Mouse (Mus musculus): ENCODE measurements around the gene Fam13a.

Fam13a gene

DNA sequence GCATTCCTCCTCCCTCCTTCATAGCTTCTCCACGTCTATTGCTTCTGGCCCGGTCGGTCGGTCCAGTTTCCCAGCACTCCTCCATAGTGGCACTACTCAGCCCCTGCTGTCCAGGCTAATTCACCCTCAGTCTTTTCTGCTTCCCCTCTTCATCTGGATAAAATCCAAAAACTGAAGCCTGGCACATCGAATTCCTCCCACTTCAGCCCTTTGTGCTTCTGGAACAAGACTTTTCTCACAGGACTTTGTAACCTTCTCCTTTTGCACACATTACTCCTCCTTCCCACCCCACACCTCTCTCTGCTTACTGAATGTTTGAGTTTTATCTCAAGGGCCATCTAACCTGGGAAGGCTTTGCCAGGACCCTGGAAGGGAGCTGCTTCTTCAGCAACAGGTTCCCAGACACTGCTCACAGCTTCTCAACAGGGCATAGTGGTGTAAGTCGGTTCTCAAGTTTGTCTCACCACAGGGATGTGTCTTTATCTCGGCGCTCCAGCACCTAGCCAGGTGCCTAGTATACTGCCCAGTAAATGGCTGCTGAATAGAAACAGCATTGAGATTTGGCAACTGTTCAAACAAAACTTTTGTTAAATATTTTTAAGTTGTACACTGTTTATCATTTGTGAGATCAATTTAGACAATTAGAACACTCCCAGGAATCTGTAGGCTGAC lies 10.1 kb downstream of the Fam13a start:
- CTCF ChIA-PET = no interaction called here
- POLR2A ChIA-PET = interaction anchor here in 1 of 4 experiments (0.6 kb wide), 1 partner anchor 281 kb away, joined by 4 read pairs; no protein-coding TSS in a partner anchor

DNA sequence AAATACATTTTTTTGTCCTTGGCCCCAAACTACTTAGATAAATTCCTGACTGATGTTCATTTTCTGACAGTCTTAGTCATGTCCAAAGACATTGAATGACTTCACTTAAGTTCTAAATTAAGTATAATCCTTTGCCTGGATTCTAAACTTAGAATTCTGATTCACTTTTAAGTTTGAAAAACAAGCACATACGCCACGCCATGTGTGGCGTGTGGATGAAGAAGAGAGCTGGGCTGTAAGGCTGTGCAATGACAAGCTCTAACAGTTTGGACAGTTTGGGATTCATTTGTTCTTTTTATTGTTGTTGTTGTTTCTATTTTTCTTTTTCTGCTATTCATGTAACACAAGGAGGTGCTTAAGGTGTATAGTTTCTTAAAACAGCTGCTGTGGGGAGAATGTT lies 13.6 kb downstream of the Fam13a start:
- ChIA-PET CTCF (no interaction called here), POLR2A (no interaction called here)

DNA sequence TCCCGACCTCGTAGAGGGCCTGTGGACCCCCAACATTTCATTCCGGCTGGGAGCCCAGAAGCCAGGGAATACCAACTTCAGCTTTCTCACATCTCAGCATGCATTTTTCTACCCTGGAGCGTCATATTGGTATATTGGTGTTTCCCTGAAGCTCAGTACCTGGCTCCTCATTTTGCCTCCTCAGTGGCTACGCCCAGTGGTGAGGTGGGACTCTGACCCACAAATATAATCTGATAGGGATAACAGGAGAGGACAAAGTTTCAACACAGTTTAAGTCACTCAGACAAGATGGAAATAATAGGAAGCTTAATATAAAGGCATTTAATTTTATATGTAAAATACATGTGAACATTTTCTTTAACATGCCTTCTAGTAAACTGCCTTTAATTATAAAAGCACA lies 19.7 kb downstream of the Fam13a start:
- ChIA-PET POLR2A (interaction anchor here in 1 of 4 experiments (0.6 kb wide), 1 partner anchor 71 kb away, joined by 4 read pairs; no protein-coding TSS in a partner anchor), CTCF (no interaction called here)

DNA sequence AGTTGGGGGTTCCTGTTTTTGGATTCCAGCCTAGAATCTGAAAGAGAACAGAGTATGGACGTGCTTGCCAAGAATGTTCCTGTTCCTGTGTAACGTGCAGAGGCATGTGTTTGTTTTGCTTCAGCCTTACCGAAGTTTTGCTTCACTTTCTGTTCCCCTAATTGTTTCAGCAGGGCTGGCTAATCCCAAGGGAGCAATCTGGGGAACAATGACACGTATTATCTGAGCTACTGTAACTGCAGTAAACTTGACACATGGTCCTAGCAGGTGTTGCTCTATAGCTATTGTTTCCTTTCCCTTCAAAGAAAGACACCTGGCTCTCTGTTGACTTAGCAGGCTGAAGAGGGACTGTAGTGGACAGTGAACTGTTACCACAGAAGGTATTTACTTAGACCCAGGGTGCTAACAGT lies 25.3 kb downstream of the Fam13a start:
- ChIA-PET POLR2A (no interaction called here), CTCF (no interaction called here)

DNA sequence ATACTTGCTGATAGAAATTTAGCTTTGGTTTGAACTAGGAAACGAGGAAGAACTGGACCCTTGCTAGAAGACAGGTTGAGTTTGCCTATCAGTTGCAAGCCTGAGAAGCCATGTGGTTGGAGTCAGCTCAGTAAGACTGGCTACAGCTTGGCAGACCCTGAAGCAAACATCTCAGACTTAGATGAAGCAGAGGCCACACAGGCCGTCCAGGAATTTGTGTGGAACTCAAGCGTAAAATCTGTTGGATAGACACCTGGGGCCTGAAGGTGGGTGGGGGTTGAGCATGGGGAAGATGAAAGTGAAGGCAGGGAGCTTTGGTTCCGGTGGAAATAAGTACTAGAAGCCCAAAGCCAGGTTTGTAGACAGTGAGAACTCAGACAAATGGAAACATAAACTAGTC lies 25.8 kb downstream of the Fam13a start:
- ChIA-PET CTCF (no interaction called here), POLR2A (no interaction called here)

DNA sequence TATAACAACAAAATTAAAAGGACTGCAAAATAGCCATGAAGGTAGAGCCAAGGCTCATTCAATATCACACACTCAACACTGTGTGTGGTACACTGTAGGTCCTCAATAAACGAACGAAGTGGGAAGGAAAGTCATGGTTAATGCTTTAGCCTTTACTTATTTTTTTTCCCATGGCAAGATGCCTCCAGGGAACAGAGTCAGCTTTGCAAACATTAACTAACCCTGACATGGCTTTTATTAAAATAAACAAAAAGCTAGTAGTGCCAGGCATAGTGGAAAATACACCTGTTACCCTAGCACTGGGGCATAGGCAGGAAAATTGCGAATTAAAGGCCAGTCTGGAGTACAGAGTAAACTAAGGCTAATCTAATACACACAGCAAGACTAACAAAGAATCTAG lies 35.2 kb downstream of the Fam13a start:
- CTCF ChIA-PET = no interaction called here
- POLR2A ChIA-PET = no interaction called here

DNA sequence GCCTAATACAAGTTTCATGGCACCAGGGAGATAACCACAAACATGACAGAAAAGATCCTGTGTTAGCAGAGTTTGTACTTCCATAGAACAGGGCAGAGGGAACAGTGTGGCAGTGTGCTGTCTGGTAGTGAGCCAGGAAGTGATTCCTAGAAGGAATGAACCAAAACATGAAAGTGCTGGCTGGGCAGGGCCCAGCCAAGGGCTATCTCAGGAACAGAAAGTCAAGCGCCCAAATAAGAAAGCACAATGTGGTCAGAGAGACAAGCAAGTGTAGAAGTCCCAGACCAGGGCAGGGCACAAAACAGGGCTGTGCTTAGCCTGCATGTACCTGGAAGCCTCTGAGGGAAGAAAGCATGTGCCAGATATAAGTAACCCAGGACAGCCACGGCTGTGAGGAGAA lies 35.6 kb downstream of the Fam13a start:
- ChIA-PET POLR2A (no interaction called here), CTCF (no interaction called here)

DNA sequence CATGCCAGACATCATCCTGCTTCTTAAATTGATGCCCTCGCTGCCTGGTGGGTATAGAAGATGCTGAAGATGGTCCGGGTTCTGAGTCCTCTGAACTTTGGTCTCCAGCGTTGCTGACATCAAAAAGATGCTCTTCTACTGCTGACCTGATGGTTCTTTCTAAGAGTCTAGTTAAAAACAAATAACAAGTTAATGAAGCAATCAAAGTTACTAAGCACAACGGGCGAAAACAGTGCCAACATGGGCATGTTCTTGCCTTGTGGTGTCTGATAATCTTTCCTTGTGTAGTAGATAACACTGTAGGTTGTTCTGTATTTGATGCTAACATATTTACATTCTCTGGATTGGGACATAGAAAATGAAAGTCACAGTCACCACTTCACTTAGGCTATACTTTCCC lies 37.2 kb downstream of the Fam13a start:
- CTCF ChIA-PET = no interaction called here

DNA sequence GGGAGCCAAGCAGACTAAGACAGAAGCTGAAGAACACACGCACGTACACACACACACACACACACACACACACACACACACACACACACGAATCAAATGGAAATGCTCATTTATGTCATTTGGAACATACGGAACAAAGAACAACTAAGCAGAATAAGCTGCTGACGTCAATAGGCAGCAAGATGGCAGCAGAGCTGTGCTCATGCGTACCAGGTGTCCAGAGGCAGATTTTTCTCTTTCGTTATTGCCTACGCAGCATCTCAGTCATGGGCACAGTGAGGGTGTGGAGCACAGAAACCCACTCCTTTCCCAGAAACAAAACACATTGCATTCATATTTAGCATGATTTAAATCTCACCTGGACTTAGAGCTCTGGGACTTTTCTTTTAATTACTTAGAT lies 39.2 kb downstream of the Fam13a start:
- POLR2A ChIA-PET = interaction anchor here in 3 of 4 experiments (0.7 to 1.4 kb wide), 3 partner anchors 8 to 211 kb away, joined by 3 to 4 read pairs (median 3); no protein-coding TSS in a partner anchor
- CTCF ChIA-PET = interaction anchor here in 1 of 4 experiments (0.7 kb wide), 1 partner anchor 120 kb away, joined by 7 read pairs; no protein-coding TSS in a partner anchor

More for the DNA sequence above, 37.2 kb downstream of the Fam13a start:
- POLR2A ChIA-PET = no interaction called here

DNA sequence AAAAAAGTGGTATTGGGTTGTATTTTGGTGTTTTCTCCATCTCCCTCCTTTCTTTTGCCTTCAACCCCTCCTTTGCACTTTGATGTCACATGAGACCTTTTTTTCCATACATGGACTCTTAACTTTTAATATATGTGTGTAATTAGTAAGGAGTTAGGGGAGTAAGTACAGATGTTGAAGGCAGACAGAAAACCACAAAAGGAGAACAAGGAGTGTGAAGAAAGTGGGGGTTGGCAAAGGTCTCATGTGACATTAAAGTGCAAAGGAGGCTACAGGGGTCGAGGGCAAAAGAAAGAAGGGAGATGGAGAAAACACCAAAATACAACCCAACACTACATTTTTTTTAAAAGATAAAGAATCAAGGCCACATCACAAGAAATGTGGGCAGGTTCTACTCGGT lies 49.1 kb downstream of the Fam13a start:
- POLR2A ChIA-PET = no interaction called here
- CTCF ChIA-PET = no interaction called here

DNA sequence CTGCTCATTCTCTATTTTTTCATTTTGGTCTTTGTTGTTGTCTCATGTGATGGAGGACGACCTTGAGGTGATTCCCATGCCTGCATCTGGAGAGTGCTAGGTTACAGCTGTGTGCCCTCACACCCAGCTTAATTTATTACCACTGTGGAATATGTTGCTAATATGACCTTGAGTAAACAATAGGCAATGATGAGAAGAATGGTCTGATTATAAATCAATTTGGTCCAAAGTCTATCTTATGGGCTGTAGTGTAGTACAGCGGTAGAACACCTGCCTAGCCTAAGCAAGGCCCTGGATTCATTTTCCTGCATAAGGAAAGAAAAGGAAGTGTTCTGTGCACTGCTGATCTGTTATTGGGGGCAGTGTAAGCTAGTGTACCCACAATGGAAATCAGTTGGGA lies 49.9 kb downstream of the Fam13a start:
- ChIA-PET CTCF (no interaction called here), POLR2A (no interaction called here)

DNA sequence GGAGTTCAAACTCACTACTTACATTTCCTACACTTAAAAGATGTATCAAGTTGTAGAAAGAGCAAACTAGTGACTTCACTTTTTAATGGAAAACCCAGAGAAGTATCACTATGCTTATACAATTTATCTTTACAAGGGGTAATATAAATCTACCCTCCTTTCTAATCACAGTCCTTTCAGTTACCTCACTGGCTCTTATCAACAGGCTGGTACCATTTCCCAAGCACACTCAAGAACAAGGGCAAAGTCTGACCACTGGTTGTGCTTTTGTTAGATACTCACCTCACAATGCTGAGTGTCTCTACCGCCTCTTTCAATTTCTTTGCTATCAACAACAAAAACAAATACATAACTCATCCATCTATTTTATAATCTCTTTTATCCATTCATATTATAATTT lies 51.5 kb downstream of the Fam13a start:
- POLR2A ChIA-PET = no interaction called here
- CTCF ChIA-PET = interaction anchor here in 1 of 4 experiments (0.6 kb wide), 1 partner anchor 65 kb away, joined by 3 read pairs; no protein-coding TSS in a partner anchor

DNA sequence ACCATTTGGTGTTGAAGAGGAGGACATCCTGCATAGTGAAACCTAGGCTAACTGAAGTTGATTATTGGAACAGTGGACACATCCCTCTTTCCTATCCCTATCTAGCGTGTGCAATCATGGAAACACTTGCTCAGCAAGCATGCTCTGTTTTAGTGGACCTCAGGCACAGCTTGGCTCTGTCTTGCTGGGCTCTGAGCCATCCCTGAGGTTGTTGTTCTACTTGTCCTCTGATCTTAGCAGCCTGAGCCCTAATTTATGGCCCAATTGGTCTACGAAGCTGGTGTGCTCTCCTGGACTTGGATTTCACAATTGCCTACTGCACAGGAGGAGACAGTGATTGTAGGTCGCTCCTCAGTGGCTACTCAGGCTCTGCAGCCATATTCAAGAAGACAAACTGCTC lies 56.1 kb downstream of the Fam13a start:
- ChIA-PET CTCF (no interaction called here), POLR2A (no interaction called here)

DNA sequence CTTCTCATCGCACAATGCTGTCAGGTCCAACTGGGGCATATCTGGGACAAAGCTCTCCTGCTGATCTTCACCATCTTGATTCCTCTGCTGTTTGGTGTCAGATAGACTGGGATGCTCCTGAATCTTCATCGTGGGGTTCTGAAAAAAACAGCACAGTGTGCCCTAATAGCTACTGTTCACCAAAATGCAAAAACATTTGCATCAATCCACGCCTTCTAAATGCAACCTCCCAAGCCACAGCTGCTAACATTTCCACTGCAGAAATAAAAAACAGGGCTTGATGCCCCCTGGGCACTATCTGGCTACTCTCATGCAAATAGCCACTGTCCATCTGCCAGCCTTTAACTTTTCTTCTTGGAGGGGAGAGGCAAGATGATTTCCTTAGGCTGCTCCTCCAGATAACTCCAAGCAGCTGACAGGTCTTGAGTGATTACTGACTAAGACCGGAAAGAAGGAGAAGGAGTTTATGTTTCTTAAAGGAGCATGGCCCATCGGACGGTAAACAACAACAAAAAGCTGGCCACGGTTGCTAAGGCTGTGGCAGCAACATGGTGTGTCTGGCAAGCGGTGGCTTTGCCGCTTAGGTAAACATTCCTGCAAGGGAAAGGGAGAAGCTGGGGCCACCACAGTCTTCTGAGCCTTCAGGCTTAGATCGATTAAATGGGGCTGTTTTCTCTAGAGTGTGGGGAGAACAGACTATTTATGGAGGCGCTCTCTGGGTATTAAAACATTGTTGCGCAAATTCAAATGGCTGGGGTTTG lies 59.1 kb downstream of the Fam13a start:
- POLR2A ChIA-PET = interaction anchor here in 1 of 4 experiments (0.7 kb wide), 1 partner anchor 118 kb away, joined by 3 read pairs; no protein-coding TSS in a partner anchor
- CTCF ChIA-PET = no interaction called here

DNA sequence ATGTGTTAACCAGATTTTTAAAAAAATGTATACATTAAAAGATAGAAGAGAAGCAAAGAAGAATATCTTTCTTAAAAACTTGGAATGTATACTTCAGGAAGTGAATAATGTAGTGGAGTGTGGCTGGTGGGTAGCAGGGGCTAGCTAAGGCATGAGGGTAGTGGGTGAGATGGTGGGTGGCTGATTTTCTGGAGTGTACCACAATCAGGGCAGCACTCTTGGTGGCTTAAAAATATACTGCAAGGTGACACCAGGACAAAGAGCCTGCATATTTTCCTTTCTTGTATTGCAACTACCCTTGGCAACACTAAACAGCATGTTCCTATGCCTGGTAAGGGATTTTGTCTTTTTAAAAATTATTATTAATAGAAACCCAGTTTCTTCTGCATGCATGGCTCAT lies 59.8 kb downstream of the Fam13a start:
- CTCF ChIA-PET = no interaction called here
- POLR2A ChIA-PET = no interaction called here

DNA sequence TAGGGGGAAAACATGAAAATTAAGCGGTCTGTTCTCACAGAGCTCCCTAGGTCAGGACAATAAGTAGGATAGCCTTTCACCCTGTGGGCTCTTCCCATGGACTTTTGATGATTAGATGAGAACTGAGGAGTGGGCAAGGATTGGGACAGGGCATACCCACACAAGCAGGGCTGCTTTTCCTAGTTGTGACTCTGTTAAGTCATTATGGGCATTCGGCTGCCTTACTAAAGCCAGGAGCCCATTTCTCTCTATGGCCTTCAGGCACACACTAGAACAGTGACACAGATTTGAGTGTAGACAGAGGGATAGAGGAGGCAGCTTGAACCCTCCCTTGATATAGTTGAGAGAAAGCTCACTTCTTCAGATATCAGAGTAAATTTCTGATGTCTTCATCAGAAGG lies 60.3 kb downstream of the Fam13a start:
- CTCF ChIA-PET = no interaction called here
- POLR2A ChIA-PET = no interaction called here

DNA sequence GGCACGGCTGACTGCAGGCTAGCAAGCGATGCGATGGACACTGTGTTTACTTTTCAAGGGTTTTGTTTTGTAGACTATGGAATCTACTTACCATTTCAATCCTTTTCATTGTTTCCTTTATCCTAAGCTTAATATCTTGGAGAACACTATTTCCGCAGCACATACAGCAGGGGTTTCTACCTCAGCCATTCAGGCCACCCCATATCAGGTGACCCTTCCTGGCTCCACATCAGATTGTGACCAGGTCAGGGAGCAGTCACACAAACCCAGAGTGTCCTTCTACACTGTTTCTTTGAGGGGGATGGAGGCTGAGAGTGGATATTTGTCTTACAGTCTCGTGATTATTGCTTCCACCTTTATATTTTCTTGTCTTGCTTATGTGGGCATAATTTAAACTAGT lies 61.7 kb downstream of the Fam13a start:
- ChIA-PET CTCF (no interaction called here), POLR2A (no interaction called here)

DNA sequence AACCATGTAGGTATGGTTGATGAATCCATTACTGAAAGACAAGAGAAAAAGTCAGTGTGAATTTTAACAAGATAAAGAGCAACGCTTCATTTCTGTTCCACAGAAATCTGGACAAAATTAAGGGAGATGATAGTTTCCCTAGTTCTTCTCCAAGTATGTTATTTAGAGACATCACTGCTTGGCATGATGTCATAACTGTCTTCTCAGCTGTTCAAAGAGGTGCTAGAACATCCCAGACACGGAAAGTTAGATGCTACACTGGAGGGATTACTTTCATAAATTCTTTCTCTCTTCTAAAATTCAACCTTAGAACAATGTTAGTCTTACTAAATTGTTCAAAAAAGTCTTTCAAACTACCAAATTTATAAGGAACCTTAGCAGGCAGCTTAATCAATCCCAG lies 63.8 kb downstream of the Fam13a start:
- CTCF ChIA-PET = no interaction called here
- POLR2A ChIA-PET = interaction anchor here in 1 of 4 experiments (1.8 kb wide), 1 partner anchor 27 kb away, joined by 4 read pairs; no protein-coding TSS in a partner anchor

DNA sequence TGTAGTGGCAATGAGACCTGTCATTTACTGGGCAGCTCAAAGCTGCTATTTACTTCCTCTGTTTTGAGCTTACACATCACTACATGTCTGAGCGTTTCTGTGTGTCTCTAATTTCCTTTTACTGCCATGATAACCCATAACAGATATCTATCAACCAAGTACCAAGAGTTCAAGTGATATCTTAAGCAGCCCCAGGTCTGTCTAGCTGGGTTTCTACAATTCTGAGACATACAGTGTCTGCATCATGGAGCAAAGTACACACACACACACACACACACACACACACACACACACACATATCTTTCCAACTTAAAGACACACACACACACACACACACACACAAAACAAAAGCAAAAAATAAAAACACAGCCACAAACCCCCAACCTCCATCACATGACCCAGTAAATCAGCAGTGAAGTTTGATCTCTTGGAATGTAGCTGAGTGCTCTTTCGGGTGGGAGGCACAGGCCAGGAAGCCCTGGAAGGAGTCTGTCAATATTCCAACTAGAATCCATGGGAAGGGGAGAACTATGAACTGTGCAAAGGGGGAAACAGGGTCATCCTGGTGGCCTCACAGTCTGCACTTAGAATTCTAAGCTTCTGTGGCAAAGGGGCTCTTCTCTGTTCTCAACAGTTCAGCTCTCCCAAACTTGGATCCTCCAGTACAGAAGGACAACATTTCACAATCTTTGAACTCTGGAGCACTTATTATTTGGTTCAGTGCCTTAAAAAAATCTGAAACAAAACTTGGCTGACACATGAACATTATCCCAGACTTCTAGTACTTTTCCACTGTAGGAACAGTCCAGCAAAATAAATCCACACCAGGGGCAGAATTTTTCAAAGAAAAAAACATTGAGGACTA lies 73.0 kb downstream of the Fam13a start:
- ChIA-PET CTCF (interaction anchor here in 2 of 4 experiments (0.6 to 0.7 kb wide), 2 partner anchors 180 to 409 kb away, joined by 3 to 4 read pairs; no protein-coding TSS in a partner anchor), POLR2A (interaction anchor here in 1 of 4 experiments (1.8 kb wide), 1 partner anchor 19 kb away, joined by 6 read pairs; no protein-coding TSS in a partner anchor)

DNA sequence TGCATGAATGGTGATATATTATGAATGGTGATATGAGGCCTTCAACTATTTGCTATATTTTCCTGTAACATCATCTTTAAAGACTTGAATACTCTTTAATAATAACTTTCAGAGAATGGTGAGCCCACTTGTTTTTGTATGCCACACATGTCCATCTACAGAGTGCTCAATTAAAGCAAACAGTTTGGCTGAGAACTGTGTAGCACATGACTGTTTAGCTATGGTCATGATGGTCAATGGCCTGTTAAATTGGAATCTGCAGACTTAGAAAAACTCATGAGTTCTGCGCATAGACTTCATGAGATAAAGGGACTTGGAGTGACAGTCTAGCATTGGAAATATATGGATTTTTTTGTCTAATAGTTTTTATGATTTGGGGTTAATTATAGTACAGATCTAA lies 73.9 kb downstream of the Fam13a start:
- CTCF ChIA-PET = interaction anchor here in 1 of 4 experiments (0.7 kb wide), 1 partner anchor 179 kb away, joined by 3 read pairs; no protein-coding TSS in a partner anchor
- POLR2A ChIA-PET = interaction anchor here in 1 of 4 experiments (1.8 kb wide), 1 partner anchor 18 kb away, joined by 6 read pairs; no protein-coding TSS in a partner anchor

Measured in embryonic stem cell, embryonic (primary cell).